Mouse (Mus musculus): Measurements from ENCODE around the gene Ulk4. TPM values are rescaled to one million over a fixed set of nuclear protein-coding genes. Genes with fewer than 3 reads are reported as not detected.

The Ulk4 gene
- polyA plus RNA-seq, 1 experiment, result 7.8 TPM

GRCm38 (mm10) chr9:121129533-121129932 lies 147.5 kb downstream of the Ulk4 start:
- no peak for DNase-seq (ENCODE audit: low read depth)
- no peak for TF ChIP-seq POLR2A (IDR thresholded peaks at IDR 0.05; ENCODE audit: borderline replicate concordance, extremely low read depth, insufficient read depth, insufficient read length, poor library complexity, severe bottlenecking)
- TF ChIP-seq CTCF (IDR thresholded peaks at IDR 0.05; ENCODE audit: borderline replicate concordance, extremely low read depth, insufficient read depth, insufficient read length), result no peak

DNA sequence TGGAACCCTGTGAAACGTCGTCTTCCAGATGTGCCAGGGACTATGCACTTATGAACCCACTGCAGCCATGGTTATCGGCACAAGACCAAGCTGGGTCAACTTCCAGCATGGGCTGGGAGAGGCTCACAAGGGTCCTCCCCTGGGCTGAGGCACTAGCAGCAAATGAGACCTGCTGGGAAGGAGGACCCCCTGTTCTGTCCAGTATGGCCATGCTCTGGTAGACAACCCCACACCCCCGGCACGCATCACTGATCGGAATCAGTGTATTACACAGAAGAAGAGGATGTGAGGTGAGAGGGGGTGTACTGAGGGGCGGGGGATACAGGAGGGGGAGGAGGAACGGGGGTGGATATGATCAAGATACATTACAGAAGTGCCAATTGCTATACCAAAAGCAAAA lies 148.1 kb downstream of the Ulk4 start:
- TF ChIP-seq CTCF (IDR thresholded peaks at IDR 0.05; ENCODE audit: borderline replicate concordance, extremely low read depth, insufficient read depth, insufficient read length) (no peak), POLR2A (IDR thresholded peaks at IDR 0.05; ENCODE audit: borderline replicate concordance, extremely low read depth, insufficient read depth, insufficient read length, poor library complexity, severe bottlenecking) (no peak)

GRCm38 (mm10) chr9:121127025-121127424 lies 150.0 kb downstream of the Ulk4 start:
- TF ChIP-seq CTCF (IDR thresholded peaks at IDR 0.05; ENCODE audit: borderline replicate concordance, extremely low read depth, insufficient read depth, insufficient read length), result no peak
- no peak for TF ChIP-seq POLR2A (IDR thresholded peaks at IDR 0.05; ENCODE audit: borderline replicate concordance, extremely low read depth, insufficient read depth, insufficient read length, poor library complexity, severe bottlenecking)
- peak; percentile 82 for DNase-seq (ENCODE audit: low read depth)

More for the DNA sequence above, 148.1 kb downstream of the Ulk4 start:
- DNase-seq (ENCODE audit: low read depth), result no peak

- no peak for TF ChIP-seq POLR2A (IDR thresholded peaks at IDR 0.05; ENCODE audit: borderline replicate concordance, extremely low read depth, insufficient read depth, insufficient read length, poor library complexity, severe bottlenecking)
- no peak for TF ChIP-seq CTCF (IDR thresholded peaks at IDR 0.05; ENCODE audit: borderline replicate concordance, extremely low read depth, insufficient read depth, insufficient read length)
- DNase-seq (ENCODE audit: low read depth), result no peak
Measured at GRCm38 (mm10) chr9:121124705-121125104, 152.3 kb downstream of the Ulk4 start.

DNA sequence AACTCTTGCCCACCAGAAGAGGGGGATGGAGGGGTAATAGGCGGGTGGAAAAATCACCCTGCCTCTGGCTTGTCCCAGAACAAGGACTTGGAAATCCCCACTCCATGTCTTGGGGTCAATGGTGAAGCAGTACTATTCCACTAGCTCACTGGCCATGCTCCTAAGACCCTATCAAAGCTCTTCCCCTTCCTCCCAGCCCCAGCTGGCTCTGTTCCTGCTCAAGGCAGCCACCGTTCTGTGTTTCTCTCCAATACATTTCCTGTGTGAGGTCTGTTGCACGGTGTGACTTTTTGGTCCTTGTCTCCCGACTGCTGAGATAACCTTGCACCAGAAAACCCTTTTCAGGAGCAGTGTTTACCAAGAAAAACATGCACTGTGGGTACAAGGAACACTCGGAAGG lies 155.0 kb downstream of the Ulk4 start:
- no peak for TF ChIP-seq CTCF (IDR thresholded peaks at IDR 0.05; ENCODE audit: borderline replicate concordance, extremely low read depth, insufficient read depth, insufficient read length)
- TF ChIP-seq POLR2A (IDR thresholded peaks at IDR 0.05; ENCODE audit: borderline replicate concordance, extremely low read depth, insufficient read depth, insufficient read length, poor library complexity, severe bottlenecking), result no peak
- no peak for DNase-seq (ENCODE audit: low read depth)

DNA sequence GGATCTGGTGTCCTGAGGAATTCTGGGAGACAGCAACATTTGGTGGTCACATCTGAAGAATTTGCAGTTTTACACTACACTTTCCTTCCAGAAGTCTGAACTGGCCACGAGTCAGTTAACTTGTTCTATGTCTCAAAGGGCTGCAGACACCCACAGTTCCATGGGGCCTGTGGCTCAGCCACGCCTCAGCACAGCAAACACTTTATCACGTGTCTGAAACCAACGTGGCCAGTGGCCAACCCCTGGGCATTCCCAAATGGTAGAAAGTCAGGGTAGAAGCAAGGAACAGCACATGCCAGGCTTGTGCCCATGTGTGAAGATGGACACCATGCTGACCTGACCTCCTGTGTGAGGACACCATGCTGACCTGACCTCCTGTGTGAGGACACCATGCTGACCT lies 159.1 kb downstream of the Ulk4 start:
- TF ChIP-seq CTCF (IDR thresholded peaks at IDR 0.05; ENCODE audit: borderline replicate concordance, extremely low read depth, insufficient read depth, insufficient read length) (no peak), POLR2A (IDR thresholded peaks at IDR 0.05; ENCODE audit: borderline replicate concordance, extremely low read depth, insufficient read depth, insufficient read length, poor library complexity, severe bottlenecking) (no peak)
- no peak for DNase-seq (ENCODE audit: low read depth)

- peak; percentile 70 for DNase-seq (ENCODE audit: low read depth)
- TF ChIP-seq CTCF (IDR thresholded peaks at IDR 0.05; ENCODE audit: borderline replicate concordance, extremely low read depth, insufficient read depth, insufficient read length), result no peak
- TF ChIP-seq POLR2A (IDR thresholded peaks at IDR 0.05; ENCODE audit: borderline replicate concordance, extremely low read depth, insufficient read depth, insufficient read length, poor library complexity, severe bottlenecking), result no peak
Measured at GRCm38 (mm10) chr9:121112131-121112530, 164.9 kb downstream of the Ulk4 start.

- peak; percentile 93 for DNase-seq (ENCODE audit: low read depth)
- TF ChIP-seq POLR2A (IDR thresholded peaks at IDR 0.05; ENCODE audit: borderline replicate concordance, extremely low read depth, insufficient read depth, insufficient read length, poor library complexity, severe bottlenecking) (no peak), CTCF (IDR thresholded peaks at IDR 0.05; ENCODE audit: borderline replicate concordance, extremely low read depth, insufficient read depth, insufficient read length) (peak; percentile 96)
Measured at GRCm38 (mm10) chr9:121108110-121108509, 168.9 kb downstream of the Ulk4 start.

DNA sequence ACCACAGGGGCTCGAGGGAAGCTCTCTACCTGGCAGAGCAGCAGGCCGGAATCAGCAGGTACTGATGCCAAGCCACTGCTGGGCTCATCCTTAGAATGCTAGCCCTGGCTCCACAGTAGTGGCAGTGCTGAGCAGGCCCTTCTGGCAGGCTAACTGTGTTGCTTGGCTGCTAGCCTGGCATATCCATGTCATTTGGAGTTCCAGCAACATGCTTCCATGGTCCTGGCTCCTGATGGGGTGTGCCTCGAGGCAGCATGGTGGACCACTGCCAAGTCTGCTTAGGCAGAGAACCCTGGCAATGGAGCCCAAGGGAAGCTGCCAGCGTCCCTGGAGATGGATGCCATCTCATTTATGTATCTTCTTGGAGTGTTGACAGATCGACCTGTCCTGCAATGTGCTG lies 169.4 kb downstream of the Ulk4 start:
- peak; percentile 96 for DNase-seq (ENCODE audit: low read depth)
- TF ChIP-seq CTCF (IDR thresholded peaks at IDR 0.05; ENCODE audit: borderline replicate concordance, extremely low read depth, insufficient read depth, insufficient read length) (no peak), POLR2A (IDR thresholded peaks at IDR 0.05; ENCODE audit: borderline replicate concordance, extremely low read depth, insufficient read depth, insufficient read length, poor library complexity, severe bottlenecking) (no peak)

- no peak for DNase-seq (ENCODE audit: low read depth)
- TF ChIP-seq POLR2A (IDR thresholded peaks at IDR 0.05; ENCODE audit: borderline replicate concordance, extremely low read depth, insufficient read depth, insufficient read length, poor library complexity, severe bottlenecking) (no peak), CTCF (IDR thresholded peaks at IDR 0.05; ENCODE audit: borderline replicate concordance, extremely low read depth, insufficient read depth, insufficient read length) (no peak)
Measured at GRCm38 (mm10) chr9:121107101-121107500, 169.9 kb downstream of the Ulk4 start.

- peak; percentile 30 for DNase-seq (ENCODE audit: low read depth)
Measured at GRCm38 (mm10) chr9:121101516-121101915, 175.5 kb downstream of the Ulk4 start.

GRCm38 (mm10) chr9:121099453-121099852 lies 177.5 kb downstream of the Ulk4 start:
- TF ChIP-seq POLR2A (IDR thresholded peaks at IDR 0.05; ENCODE audit: borderline replicate concordance, extremely low read depth, insufficient read depth, insufficient read length, poor library complexity, severe bottlenecking) (no peak), CTCF (IDR thresholded peaks at IDR 0.05; ENCODE audit: borderline replicate concordance, extremely low read depth, insufficient read depth, insufficient read length) (no peak)
- DNase-seq (ENCODE audit: low read depth), result peak; percentile 76

More at GRCm38 (mm10) chr9:121101516-121101915, 175.5 kb downstream of the Ulk4 start:
- TF ChIP-seq CTCF (IDR thresholded peaks at IDR 0.05; ENCODE audit: borderline replicate concordance, extremely low read depth, insufficient read depth, insufficient read length) (no peak), POLR2A (IDR thresholded peaks at IDR 0.05; ENCODE audit: borderline replicate concordance, extremely low read depth, insufficient read depth, insufficient read length, poor library complexity, severe bottlenecking) (no peak)
